Mouse (Mus musculus): Measurements from ENCODE around the gene Dnah1. TPM values are rescaled to one million over a fixed set of nuclear protein-coding genes. Genes with fewer than 3 reads are reported as not detected.

Gene Dnah1
- polyA plus RNA-seq, 1 experiment from 2014 or later: 4.7 TPM

DNA sequence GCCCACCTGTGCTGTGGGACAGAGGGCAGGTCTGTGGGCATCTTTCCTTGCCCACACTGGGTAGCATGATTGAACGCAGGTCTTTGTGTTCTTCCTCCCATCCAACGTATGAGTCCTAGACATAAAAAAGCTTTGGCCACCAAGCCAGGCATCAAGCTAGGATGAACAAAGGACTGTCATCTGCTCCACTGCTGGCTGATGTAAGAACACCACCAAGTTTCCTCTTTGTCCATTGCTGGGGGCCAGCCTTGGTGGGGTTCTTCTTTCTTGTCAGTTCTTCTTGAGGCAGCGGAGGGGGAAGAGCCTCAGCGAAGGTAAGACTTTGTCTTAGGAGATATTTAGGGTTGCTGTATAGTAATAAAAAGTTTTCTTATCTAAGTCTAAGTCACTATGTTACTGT is 7.3 kb upstream of the Dnah1 start:
- no peaks in the 10 kb centered on the region for H3K36me3 ChIP-seq
- H3K4me1 ChIP-seq: 0 out of 2 replicates have a peak, but pooled peaks cover 4% of the 10 kb centered on the region
- H3K4me2 ChIP-seq (replicated peaks): no peak overlapping the region
- no peak overlapping the region for H3K4me3 ChIP-seq
- no peak for ATAC-seq (ENCODE audit: low FRiP score, low read depth)
- no peaks in the 10 kb centered on the region for H3K9me3 ChIP-seq
- H3K9ac ChIP-seq: no peak overlapping the region
- H3K27ac ChIP-seq: no peak overlapping the region
- H3K27me3 ChIP-seq (replicated peaks): no peaks in the 10 kb centered on the region
- WGBS: 67% methylated on average over 4 of the region's 4 CpGs

- no peaks in the 10 kb centered on the region for H3K4me1 ChIP-seq
- H3K9me3 ChIP-seq: no peaks in the 10 kb centered on the region
- no peaks in the 10 kb centered on the region for H3K36me3 ChIP-seq
- WGBS: 55% methylated on average over 2 of the region's 2 CpGs
- no peak overlapping the region for H3K4me2 ChIP-seq (replicated peaks)
- no peaks in the 10 kb centered on the region for H3K27me3 ChIP-seq (replicated peaks)
- H3K9ac ChIP-seq: no peak overlapping the region
- H3K27ac ChIP-seq: no peak overlapping the region
- H3K4me3 ChIP-seq: no peak overlapping the region
- ATAC-seq (ENCODE audit: low FRiP score, low read depth): no peak
Observed at GRCm38 (mm10) chr14:31329741-31330140, 6.0 kb upstream of the Dnah1 start.

- H3K4me3 ChIP-seq: no peak overlapping the region
- no peak overlapping the region for H3K4me2 ChIP-seq (replicated peaks)
- no peaks in the 10 kb centered on the region for H3K9me3 ChIP-seq
- no peak for ATAC-seq (ENCODE audit: low FRiP score, low read depth)
- no peaks in the 10 kb centered on the region for H3K4me1 ChIP-seq
- no peaks in the 10 kb centered on the region for H3K27me3 ChIP-seq (replicated peaks)
- 84% methylated on average over 4 of the region's 4 CpGs for WGBS
- H3K36me3 ChIP-seq: no peaks in the 10 kb centered on the region
- no peak overlapping the region for H3K27ac ChIP-seq
- H3K9ac ChIP-seq: no peak overlapping the region
Observed at GRCm38 (mm10) chr14:31327681-31328080, 4.0 kb upstream of the Dnah1 start.

DNA sequence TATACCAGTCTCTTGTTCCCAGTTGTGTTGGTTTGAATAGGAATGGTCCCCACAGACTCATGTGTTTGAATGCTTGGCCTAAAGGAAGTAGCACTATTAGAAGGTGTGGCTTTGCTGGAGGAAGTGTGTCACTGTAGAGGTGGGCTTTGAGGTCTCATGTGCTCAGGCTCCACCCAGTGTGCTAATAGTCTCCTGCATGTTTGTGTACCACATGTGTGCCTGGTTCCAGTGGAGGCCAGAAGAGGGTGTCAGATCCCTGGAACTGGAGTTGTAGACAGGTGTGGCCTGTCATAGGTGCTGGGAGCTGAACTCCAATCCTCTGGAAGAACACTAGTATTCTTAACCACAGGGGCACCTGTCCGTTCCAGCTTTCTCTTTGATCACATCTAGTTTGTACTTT is 3.5 kb upstream of the Dnah1 start:
- H3K4me1 ChIP-seq: no peaks in the 10 kb centered on the region
- no peak overlapping the region for H3K9ac ChIP-seq
- no peak overlapping the region for H3K4me2 ChIP-seq (replicated peaks)
- ATAC-seq (ENCODE audit: low FRiP score, low read depth): no peak
- H3K9me3 ChIP-seq: no peaks in the 10 kb centered on the region
- H3K27me3 ChIP-seq (replicated peaks): no peaks in the 10 kb centered on the region
- H3K4me3 ChIP-seq: no peak overlapping the region
- 97% methylated on average over 1 of the region's 1 CpGs for WGBS
- no peak overlapping the region for H3K27ac ChIP-seq
- H3K36me3 ChIP-seq: no peaks in the 10 kb centered on the region

- no peak overlapping the region for H3K27ac ChIP-seq
- no peaks in the 10 kb centered on the region for H3K4me1 ChIP-seq
- WGBS: 79% methylated on average over 7 of the region's 7 CpGs
- H3K27me3 ChIP-seq (replicated peaks): no peaks in the 10 kb centered on the region
- H3K9ac ChIP-seq: no peak overlapping the region
- no peaks in the 10 kb centered on the region for H3K9me3 ChIP-seq
- no peak for ATAC-seq (ENCODE audit: low FRiP score, low read depth)
- no peak overlapping the region for H3K4me2 ChIP-seq (replicated peaks)
- no peaks in the 10 kb centered on the region for H3K36me3 ChIP-seq
- H3K4me3 ChIP-seq: no peak overlapping the region
Observed at GRCm38 (mm10) chr14:31326770-31327169, 3.1 kb upstream of the Dnah1 start.

DNA sequence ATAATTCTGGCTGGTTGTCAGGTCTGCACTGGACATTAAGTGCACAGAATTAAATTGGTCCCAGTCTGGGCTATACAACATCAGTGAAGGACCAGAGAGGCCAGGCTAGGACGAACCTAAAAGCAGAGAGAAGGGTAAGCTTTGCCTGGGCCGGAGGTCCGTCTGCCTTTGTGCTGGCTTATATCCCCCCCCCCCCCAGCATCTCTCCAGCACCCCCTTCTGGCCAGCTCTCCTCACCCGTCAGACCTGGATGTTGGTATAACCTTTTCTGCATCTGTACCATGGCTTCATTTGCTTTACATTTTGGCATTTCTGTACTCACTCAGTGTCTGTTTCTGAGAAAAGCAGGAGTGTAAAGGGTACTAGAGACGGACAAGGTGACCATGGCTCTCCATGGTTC is 1.9 kb upstream of the Dnah1 start:
- H3K36me3 ChIP-seq: no peaks in the 10 kb centered on the region
- H3K9ac ChIP-seq: no peak overlapping the region
- 48% methylated on average over 5 of the region's 5 CpGs for WGBS
- no peaks in the 10 kb centered on the region for H3K27me3 ChIP-seq (replicated peaks)
- H3K4me1 ChIP-seq: no peaks in the 10 kb centered on the region
- no peak for ATAC-seq (ENCODE audit: low FRiP score, low read depth)
- H3K9me3 ChIP-seq: no peaks in the 10 kb centered on the region
- no peak overlapping the region for H3K27ac ChIP-seq
- H3K4me2 ChIP-seq (replicated peaks): no peak overlapping the region
- no peak overlapping the region for H3K4me3 ChIP-seq

DNA sequence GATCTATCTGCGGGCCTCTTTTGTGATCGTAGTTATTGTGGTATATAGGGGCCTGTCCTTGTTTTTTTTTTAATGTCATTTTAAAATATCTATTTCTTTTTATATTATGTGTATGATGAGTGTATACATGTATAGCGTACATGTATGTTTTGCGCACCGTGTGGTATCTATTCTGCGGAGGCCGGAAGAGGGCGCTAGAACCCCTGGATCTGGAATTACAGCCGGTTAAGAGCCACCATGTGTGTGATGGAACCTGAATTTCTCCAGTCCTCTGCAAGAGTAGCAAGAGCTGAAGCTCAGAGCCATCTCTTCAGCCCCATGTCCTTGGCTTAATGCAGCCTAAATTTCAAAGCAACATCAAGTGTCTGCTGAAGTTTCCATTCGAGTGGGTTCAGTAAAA is 1.2 kb upstream of the Dnah1 start:
- Histone ChIP-seq H3K36me3 (no peaks in the 10 kb centered on the region), H3K4me3 (no peak overlapping the region), H3K4me2 (replicated peaks) (no peak overlapping the region), H3K4me1 (no peaks in the 10 kb centered on the region), H3K9me3 (no peaks in the 10 kb centered on the region), H3K27me3 (replicated peaks) (no peaks in the 10 kb centered on the region), H3K9ac (no peak overlapping the region), H3K27ac (no peak overlapping the region)
- ATAC-seq (ENCODE audit: low FRiP score, low read depth): no peak
- WGBS: 74% methylated on average over 10 of the region's 10 CpGs

GRCm38 (mm10) chr14:31323189-31323588 is 507 bp downstream of the Dnah1 start:
- Histone ChIP-seq H3K27me3 (replicated peaks) (no peaks in the 10 kb centered on the region), H3K4me2 (replicated peaks) (peak overlapping the region; percentile 57), H3K4me1 (no peaks in the 10 kb centered on the region), H3K36me3 (no peaks in the 10 kb centered on the region), H3K9me3 (no peaks in the 10 kb centered on the region), H3K27ac (no peak overlapping the region), H3K9ac (no peak overlapping the region), H3K4me3 (no peak overlapping the region)
- 85% methylated on average over 4 of the region's 4 CpGs for WGBS
- no peak for ATAC-seq (ENCODE audit: low FRiP score, low read depth)

DNA sequence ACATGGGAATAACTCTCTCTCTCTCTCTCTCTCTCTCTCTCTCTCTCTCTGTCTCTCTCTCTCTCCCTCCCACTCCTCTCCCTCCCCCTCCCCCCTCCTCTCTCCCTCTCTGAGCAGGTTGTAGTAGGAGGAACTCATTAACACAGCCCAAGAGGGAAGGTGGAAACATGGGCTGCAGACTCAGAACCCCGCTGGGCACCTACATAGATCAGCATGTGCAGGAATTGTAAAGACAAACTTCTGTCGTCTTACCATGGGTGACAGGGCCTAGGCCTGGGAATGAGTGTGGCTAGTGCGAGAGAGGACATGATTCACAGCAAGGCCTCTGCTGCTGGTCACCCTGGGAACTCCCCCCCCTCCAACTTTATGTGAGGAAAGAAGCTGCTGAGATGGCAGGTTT is 1.5 kb downstream of the Dnah1 start:
- Histone ChIP-seq H3K9me3 (no peaks in the 10 kb centered on the region), H3K27me3 (replicated peaks) (no peaks in the 10 kb centered on the region), H3K4me3 (no peak overlapping the region), H3K4me2 (replicated peaks) (no peak overlapping the region), H3K9ac (no peak overlapping the region), H3K27ac (no peak overlapping the region), H3K4me1 (no peaks in the 10 kb centered on the region), H3K36me3 (no peaks in the 10 kb centered on the region)
- 81% methylated on average over 3 of the region's 3 CpGs for WGBS
- ATAC-seq (ENCODE audit: low FRiP score, low read depth): no peak

DNA sequence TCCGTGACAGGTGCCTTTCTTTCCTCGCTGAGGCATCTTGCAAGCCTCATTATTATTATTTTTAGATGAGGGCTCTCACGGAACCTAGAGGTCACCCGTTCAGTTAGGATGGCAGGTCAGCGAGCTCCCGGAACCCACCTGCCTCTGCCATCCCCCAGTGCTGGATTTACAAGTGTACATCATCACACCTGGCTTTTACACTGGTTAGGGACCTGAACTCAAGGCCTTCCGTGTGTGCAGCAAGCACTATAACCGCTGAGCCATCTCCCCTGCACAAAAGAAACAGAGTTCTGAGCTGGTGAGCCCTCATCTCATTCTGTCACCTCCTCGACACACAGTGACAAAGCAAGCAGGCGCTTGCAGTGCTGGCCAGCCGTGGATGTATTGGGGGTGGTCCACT is 2.5 kb downstream of the Dnah1 start:
- Histone ChIP-seq H3K9me3 (no peaks in the 10 kb centered on the region), H3K27ac (no peak overlapping the region), H3K4me2 (replicated peaks) (no peak overlapping the region), H3K4me3 (no peak overlapping the region), H3K36me3 (no peaks in the 10 kb centered on the region), H3K4me1 (no peaks in the 10 kb centered on the region), H3K27me3 (replicated peaks) (no peaks in the 10 kb centered on the region), H3K9ac (no peak overlapping the region)
- 88% methylated on average over 11 of the region's 11 CpGs for WGBS
- no peak for ATAC-seq (ENCODE audit: low FRiP score, low read depth)

DNA sequence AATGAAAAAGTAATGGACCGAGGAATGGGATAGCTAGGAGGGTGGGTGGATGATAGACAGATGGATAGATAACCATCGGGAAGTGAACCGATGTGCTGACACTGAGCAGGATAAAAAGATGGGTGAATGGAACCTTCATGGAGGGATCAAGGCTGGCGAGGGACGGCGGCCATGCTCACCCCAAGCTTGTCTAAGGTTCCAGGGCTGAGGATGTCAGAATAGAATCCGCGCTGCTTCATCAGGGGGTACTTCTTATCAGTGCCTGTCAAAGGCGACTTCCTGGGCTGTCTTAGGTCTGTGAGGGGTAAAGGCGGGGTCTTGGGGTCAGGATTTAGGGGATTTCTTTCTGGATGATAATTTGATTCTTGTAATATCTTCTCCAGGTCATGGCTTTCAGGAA is 4.2 kb downstream of the Dnah1 start:
- 89% methylated on average over 10 of the region's 10 CpGs for WGBS

DNA sequence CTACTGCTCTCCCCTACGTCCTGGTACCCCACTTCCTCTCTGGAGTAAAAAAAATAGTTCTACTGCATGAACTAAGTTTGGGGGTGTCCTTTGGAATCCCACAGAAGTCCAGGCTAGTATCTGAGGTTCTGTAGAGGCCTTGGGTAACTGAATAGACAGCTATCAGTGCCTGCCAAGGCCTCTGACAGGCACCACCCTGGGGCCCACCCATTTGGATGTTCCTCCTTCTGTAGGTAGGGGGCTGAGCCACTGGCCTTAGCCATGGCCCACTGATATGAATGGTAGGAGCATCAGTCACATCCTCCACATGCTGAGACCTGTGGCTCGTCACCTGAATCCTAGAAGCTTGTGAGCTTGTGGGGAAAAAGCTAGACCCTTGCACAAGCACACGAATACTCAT is 5.9 kb downstream of the Dnah1 start:
- 87% methylated on average over 3 of the region's 3 CpGs for WGBS
- Histone ChIP-seq H3K9me3 (no peaks in the 10 kb centered on the region), H3K27ac (no peak overlapping the region), H3K9ac (no peak overlapping the region), H3K27me3 (replicated peaks) (no peaks in the 10 kb centered on the region), H3K4me2 (replicated peaks) (no peak overlapping the region), H3K4me3 (no peak overlapping the region), H3K4me1 (no peaks in the 10 kb centered on the region), H3K36me3 (no peaks in the 10 kb centered on the region)
- no peak for ATAC-seq (ENCODE audit: low FRiP score, low read depth)

More for the DNA sequence above, 4.2 kb downstream of the Dnah1 start:
- no peak for ATAC-seq (ENCODE audit: low FRiP score, low read depth)
- Histone ChIP-seq H3K36me3 (no peaks in the 10 kb centered on the region), H3K9ac (no peak overlapping the region), H3K4me1 (no peaks in the 10 kb centered on the region), H3K27ac (no peak overlapping the region), H3K9me3 (no peaks in the 10 kb centered on the region), H3K4me2 (replicated peaks) (no peak overlapping the region), H3K4me3 (no peak overlapping the region), H3K27me3 (replicated peaks) (no peaks in the 10 kb centered on the region)

DNA sequence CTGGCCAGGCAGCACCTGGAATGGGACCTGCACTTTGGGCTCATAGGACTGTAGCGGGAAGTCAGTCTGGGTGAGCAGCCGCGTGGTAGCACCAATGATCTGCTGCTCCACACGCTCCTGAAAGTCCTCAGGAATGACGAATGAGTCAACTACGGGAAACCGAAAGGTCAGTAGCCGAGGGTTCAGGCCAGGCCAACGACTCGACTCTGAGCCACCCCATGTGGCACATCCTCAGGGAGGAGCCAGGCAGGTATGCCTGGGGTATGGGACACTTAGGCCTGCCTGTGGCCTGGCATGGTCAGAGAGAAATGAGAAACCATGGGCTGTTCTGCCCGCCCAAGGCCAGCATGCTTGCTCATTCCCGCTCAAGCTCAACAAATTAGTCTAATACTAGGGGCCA is 7.1 kb downstream of the Dnah1 start:
- no peaks in the 10 kb centered on the region for H3K9me3 ChIP-seq
- no peak for ATAC-seq (ENCODE audit: low FRiP score, low read depth)
- H3K4me3 ChIP-seq: no peak overlapping the region
- WGBS: 75% methylated on average over 12 of the region's 12 CpGs
- no peaks in the 10 kb centered on the region for H3K36me3 ChIP-seq
- H3K4me1 ChIP-seq: no peaks in the 10 kb centered on the region
- no peak overlapping the region for H3K9ac ChIP-seq
- no peaks in the 10 kb centered on the region for H3K27me3 ChIP-seq (replicated peaks)
- no peak overlapping the region for H3K4me2 ChIP-seq (replicated peaks)
- H3K27ac ChIP-seq: no peak overlapping the region

DNA sequence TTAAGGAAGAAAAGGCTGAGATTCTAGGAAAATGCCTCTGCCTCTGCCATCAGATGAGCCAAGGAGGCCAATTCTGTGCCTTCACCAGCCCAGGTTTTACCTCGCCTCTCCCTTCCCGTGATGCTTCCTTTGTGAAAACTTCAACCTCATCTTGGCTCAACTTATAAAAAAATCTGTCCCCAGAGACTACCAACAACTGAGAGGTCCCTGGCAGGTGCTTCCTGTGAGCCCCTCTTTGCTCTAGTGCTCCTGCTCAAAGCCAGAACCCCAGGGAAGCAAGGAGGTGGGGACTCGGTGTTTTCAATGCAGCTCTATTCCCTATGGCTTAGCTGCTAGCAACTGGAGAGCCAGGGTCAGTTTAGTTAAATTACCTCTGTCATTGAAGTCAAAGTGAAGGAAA is 10.5 kb downstream of the Dnah1 start:
- 61% methylated on average over 3 of the region's 3 CpGs for WGBS
- no peak overlapping the region for H3K9ac ChIP-seq

More for the DNA sequence above, 10.5 kb downstream of the Dnah1 start:
- no peaks in the 10 kb centered on the region for H3K9me3 ChIP-seq
- H3K4me2 ChIP-seq (replicated peaks): no peak overlapping the region
- no peak for ATAC-seq (ENCODE audit: low FRiP score, low read depth)
- H3K36me3 ChIP-seq: no peaks in the 10 kb centered on the region
- H3K4me3 ChIP-seq: no peak overlapping the region
- no peaks in the 10 kb centered on the region for H3K4me1 ChIP-seq
- H3K27ac ChIP-seq: no peak overlapping the region
- no peaks in the 10 kb centered on the region for H3K27me3 ChIP-seq (replicated peaks)

Measured in neural tube, embryonic 12.5 days (tissue).